Mouse (Mus musculus) midbrain, embryonic 14.5 days (tissue): ENCODE data around the gene Enc1. TPM values are rescaled to one million over a fixed set of nuclear protein-coding genes. Genes with fewer than 3 reads are reported as not detected.

Source experiments
- ATAC-seq: fragments of 200-750 bp; cut with Nextera tagmentation; 2 replicates; pipeline ENCODE4 v1.8.0; 2017; ENCODE audit warnings: moderate number of reproducible peaks, moderate library complexity; ENCODE audit not compliant: low FRiP score, low TSS enrichment
- DNase-seq: peaks from one replicate; pipeline ENCODE4 v3.0.0-alpha.2; 2015
- H3K27ac ChIP-seq: fragments of 300-500 bp; sonication (generic); replicated peaks from 2 replicates; pipeline ENCODE4 v1.5.1; 2014; ENCODE audit warnings: mild to moderate bottlenecking, low read depth, low read length, moderate library complexity
- H3K27me3 ChIP-seq: fragments of 300-500 bp; sonication (generic); 2 replicates; pipeline ENCODE4 v1.6.1; 2014; ENCODE audit warnings: low read length, control low read depth, mixed read lengths; ENCODE audit not compliant: control insufficient read depth, insufficient read depth
- H3K36me3 ChIP-seq: fragments of 300-500 bp; sonication (generic); 2 replicates; pipeline ENCODE4 v1.6.1; 2014; ENCODE audit warnings: low read length, control low read depth; ENCODE audit not compliant: control insufficient read depth, insufficient read depth
- H3K4me1 ChIP-seq: fragments of 300-500 bp; sonication (generic); 2 replicates; pipeline ENCODE4 v1.6.1; 2014; ENCODE audit warnings: mild to moderate bottlenecking, antibody characterized with exemption, low read length, control low read depth; ENCODE audit not compliant: control insufficient read depth, insufficient read depth
- H3K4me2 ChIP-seq: fragments of 300-500 bp; sonication (generic); 2 replicates; pipeline ENCODE4 v1.6.1; 2014; ENCODE audit warnings: mild to moderate bottlenecking, low read length, moderate library complexity
- H3K4me3 ChIP-seq: fragments of 300-500 bp; sonication (generic); replicated peaks from 2 replicates; pipeline ENCODE4 v1.5.1; 2014; ENCODE audit warnings: low read depth, low read length
- H3K9ac ChIP-seq: fragments of 300-500 bp; sonication (generic); replicated peaks from 2 replicates; pipeline ENCODE4 v1.6.1; 2014; ENCODE audit warnings: mild to moderate bottlenecking, low read length, moderate library complexity
- H3K9me3 ChIP-seq: fragments of 300-500 bp; sonication (generic); 2 replicates; pipeline ENCODE4 v1.6.1; 2016; ENCODE audit warnings: low read length, control low read depth, mixed read lengths; ENCODE audit not compliant: control insufficient read depth
- WGBS: fragments of 180-500 bp; shearing (Covaris S2); extraction: QIAGEN DNeasy Blood & Tissue Kit; methylation state at CpG from one replicate; pipeline ENCODE4 v1.1.7; 2014; 5-methylcytosine and 5-hydroxymethylcytosine counted together
- polyA plus RNA-seq: library from polyadenylated mRNA; unstranded; fragments of >200 nt; fragmentation: Nextera tagmentation; extraction: Ambion mirVana; gene quantifications from 2 replicates; pipeline ENCODE4 v1.2.1, GENCODE M21; 2014

Gene Enc1
- polyA plus RNA-seq, 1 experiment from 2014 or later = 94.2 TPM

- H3K36me3 ChIP-seq = no peaks in the 10 kb centered on the region
- H3K9me3 ChIP-seq = no peaks in the 10 kb centered on the region
- 78% methylated on average over 11 of the region's 11 CpGs for WGBS
- no peak for DNase-seq
- H3K4me3 ChIP-seq = no peak overlapping the region
- H3K27me3 ChIP-seq = no peaks in the 10 kb centered on the region
- no peak overlapping the region for H3K9ac ChIP-seq
- no peak for ATAC-seq
- H3K4me1 ChIP-seq = peaks cover 24% of the 10 kb centered on the region
- H3K27ac ChIP-seq = no peak overlapping the region
- H3K4me2 ChIP-seq = no peak overlapping the region
Measured at GRCm38 (mm10) chr13:97295853-97296219, 54.9 kb downstream of the Enc1 start.

GRCm38 (mm10) chr13:97296281-97296680 is 55.4 kb downstream of the Enc1 start:
- Histone ChIP-seq H3K4me2 (no peak overlapping the region), H3K27ac (no peak overlapping the region), H3K9me3 (no peaks in the 10 kb centered on the region), H3K9ac (no peak overlapping the region), H3K4me3 (no peak overlapping the region), H3K27me3 (no peaks in the 10 kb centered on the region), H3K4me1 (peaks cover 21% of the 10 kb centered on the region), H3K36me3 (no peaks in the 10 kb centered on the region)
- 90% methylated on average over 8 of the region's 8 CpGs for WGBS
- ATAC-seq = no peak
- DNase-seq = no peak

GRCm38 (mm10) chr13:97296757-97297156 is 55.9 kb downstream of the Enc1 start:
- DNase-seq (no peak), ATAC-seq (no peak)
- no peak overlapping the region for H3K4me3 ChIP-seq
- no peak overlapping the region for H3K9ac ChIP-seq
- 91% methylated on average over 5 of the region's 5 CpGs for WGBS
- H3K4me2 ChIP-seq = no peak overlapping the region
- peaks cover 18% of the 10 kb centered on the region; the same call in 1 of the 2 replicates for H3K4me1 ChIP-seq
- no peaks in the 10 kb centered on the region for H3K27me3 ChIP-seq
- no peaks in the 10 kb centered on the region for H3K9me3 ChIP-seq
- no peak overlapping the region for H3K27ac ChIP-seq
- no peaks in the 10 kb centered on the region for H3K36me3 ChIP-seq

GRCm38 (mm10) chr13:97297418-97298050 is 56.6 kb downstream of the Enc1 start:
- no peak for DNase-seq
- 87% methylated on average over 14 of the region's 14 CpGs for WGBS
- peaks cover 11% of the 10 kb centered on the region; the same call in 1 of the 2 replicates for H3K4me1 ChIP-seq
- no peak overlapping the region for H3K27ac ChIP-seq
- ATAC-seq = no peak
- no peak overlapping the region for H3K9ac ChIP-seq
- H3K4me3 ChIP-seq = no peak overlapping the region
- no peak overlapping the region for H3K4me2 ChIP-seq
- no peaks in the 10 kb centered on the region for H3K36me3 ChIP-seq
- H3K9me3 ChIP-seq = no peaks in the 10 kb centered on the region
- H3K27me3 ChIP-seq = no peaks in the 10 kb centered on the region

GRCm38 (mm10) chr13:97298896-97299295 is 58.0 kb downstream of the Enc1 start:
- no peak overlapping the region for H3K4me3 ChIP-seq
- H3K9me3 ChIP-seq = no peaks in the 10 kb centered on the region
- no peak overlapping the region for H3K4me2 ChIP-seq
- H3K4me1 ChIP-seq = 0 out of 2 replicates have a peak, but pooled peaks cover 3% of the 10 kb centered on the region
- no peak overlapping the region for H3K9ac ChIP-seq
- H3K36me3 ChIP-seq = no peaks in the 10 kb centered on the region
- H3K27ac ChIP-seq = no peak overlapping the region
- WGBS = 92% methylated on average over 4 of the region's 4 CpGs
- ATAC-seq (no peak), DNase-seq (no peak)
- no peaks in the 10 kb centered on the region for H3K27me3 ChIP-seq

- WGBS = 91% methylated on average over 12 of the region's 12 CpGs
- no peak for DNase-seq
Measured at GRCm38 (mm10) chr13:97299877-97300873, 59.3 kb downstream of the Enc1 start.

More at GRCm38 (mm10) chr13:97299877-97300873, 59.3 kb downstream of the Enc1 start:
- Histone ChIP-seq H3K36me3 (no peaks in the 10 kb centered on the region), H3K4me2 (no peak overlapping the region), H3K27me3 (no peaks in the 10 kb centered on the region), H3K9ac (no peak overlapping the region), H3K9me3 (no peaks in the 10 kb centered on the region), H3K4me3 (no peak overlapping the region), H3K4me1 (0 out of 2 replicates have a peak, but pooled peaks cover 3% of the 10 kb centered on the region), H3K27ac (no peak overlapping the region)
- ATAC-seq = no peak

Other genes starting within 250 kb of the Enc1 start
- gene 1700029F12Rik, start 206.7 kb upstream of the Enc1 start, polyA plus RNA-seq = not detected in 2 replicates
- 32.7 and 37.9 TPM in 2 replicates for gene Fam169a, start 173.8 kb upstream of the Enc1 start, polyA plus RNA-seq
- 0.61 and 1.1 TPM in 2 replicates for gene Gm6169, start 141.9 kb upstream of the Enc1 start, polyA plus RNA-seq
- gene Gfm2, start 103.2 kb upstream of the Enc1 start, polyA plus RNA-seq = 26.9 and 36.5 TPM in 2 replicates
- gene Nsa2, start 103.2 kb upstream of the Enc1 start, polyA plus RNA-seq = 46.1 and 48.1 TPM in 2 replicates
- gene Hexb, start 42.7 kb upstream of the Enc1 start, polyA plus RNA-seq = 32.4 and 38.7 TPM in 2 replicates